Mouse (Mus musculus): ENCODE data around the gene Cd164.

Cd164 gene

DNA sequence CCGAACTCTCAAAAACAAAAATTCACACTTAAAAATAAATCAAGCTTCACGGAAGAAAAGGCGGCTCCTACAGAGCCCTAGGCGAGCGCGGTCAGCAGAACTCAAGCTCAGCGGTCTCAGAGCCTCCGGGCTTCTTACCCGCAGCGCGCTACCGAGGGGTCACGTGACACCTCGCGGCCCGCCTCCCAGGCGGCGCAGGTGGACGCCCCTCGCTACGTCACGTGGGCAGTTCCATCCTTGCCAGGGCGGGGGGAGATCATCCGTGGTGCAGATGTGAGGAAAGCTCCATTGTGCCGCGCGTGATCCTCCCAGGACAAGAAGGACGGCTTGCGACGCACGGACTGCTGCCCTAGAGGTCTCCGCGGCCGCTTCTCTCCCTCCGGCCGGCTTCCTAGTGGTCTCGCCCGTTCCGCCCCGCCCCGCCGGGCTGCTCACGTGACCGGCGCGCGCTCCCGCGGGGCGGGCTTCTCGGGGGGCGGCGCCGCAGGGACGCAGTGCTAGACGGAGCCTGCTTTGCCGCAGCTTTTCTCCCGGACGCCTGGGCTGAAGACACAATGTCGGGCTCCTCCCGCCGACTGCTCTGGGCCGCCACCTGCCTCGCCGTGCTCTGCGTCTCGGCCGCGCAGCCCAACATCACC is at the start of gene Cd164:
Gene Cd164 (plus strand): TSS at position 434 of the 638 bp plus-strand sequence.
- DNase-seq (ENCODE audit: low spot score), result peak; percentile 89

DNA sequence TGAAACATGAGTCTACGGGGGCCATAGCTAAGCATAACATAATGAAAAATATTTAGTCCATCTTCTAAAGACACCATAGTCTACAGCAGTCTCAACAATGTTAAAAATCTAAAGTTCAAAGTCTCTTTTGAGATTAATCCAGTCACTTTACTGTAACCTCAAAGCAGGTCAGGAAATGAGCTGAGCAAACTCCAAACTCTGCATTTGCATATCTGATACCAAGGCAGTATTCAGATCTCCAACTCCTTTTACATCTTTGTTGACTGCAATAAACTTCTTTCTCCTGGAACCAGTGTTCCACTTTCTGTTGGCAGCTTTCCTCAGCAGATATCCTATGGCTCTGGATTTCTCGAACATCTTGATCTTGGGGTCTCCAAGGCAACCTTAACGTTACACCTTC is 48.5 kb upstream of the Cd164 start:
- DNase-seq (ENCODE audit: low spot score), result no peak

DNA sequence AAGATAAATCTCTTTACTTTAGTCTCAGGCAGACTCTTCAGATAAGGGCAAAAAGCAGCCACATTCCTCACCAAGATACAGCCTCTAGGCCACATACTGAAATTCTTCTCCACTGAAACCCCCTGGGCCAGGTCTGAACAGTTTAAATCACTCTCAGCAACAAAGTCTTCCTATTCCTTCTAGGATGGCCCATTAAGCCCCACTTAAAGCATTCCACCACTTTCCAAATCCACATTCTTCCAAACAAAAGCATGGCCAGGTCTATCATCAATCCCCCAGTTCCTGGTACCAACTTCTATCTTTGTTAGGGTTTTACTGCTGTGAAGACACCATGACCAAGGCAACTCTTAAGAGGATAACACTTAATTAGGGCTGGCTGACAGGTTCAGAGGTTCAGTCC is 46.7 kb upstream of the Cd164 start:
- no peak for DNase-seq (ENCODE audit: low spot score)

DNA sequence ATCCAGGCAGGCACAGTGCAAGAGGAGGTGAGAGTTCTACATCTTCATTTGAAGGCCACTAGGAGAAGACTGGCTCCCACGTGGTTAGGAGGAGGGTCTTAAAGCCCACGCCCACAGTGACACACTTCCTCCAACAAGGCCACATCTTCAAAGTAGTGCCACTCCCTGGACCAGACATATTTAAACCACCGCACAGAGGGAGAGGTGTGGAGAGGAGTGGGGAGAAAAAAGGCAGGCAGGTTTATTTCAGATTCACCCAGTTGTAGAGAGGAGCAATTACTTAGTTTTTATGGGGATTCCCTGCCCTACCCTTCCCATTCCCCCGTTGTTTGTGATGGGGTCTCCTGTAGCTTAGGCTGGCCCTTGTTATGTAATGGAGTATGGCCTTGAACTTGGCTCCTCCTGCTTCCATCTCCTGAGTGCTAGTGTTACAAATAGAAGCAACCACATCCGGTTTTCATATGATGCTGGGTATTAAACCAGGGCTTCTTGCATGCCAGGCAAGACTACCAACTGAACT is 46.2 kb upstream of the Cd164 start:
- DNase-seq (ENCODE audit: low spot score), result no peak

DNA sequence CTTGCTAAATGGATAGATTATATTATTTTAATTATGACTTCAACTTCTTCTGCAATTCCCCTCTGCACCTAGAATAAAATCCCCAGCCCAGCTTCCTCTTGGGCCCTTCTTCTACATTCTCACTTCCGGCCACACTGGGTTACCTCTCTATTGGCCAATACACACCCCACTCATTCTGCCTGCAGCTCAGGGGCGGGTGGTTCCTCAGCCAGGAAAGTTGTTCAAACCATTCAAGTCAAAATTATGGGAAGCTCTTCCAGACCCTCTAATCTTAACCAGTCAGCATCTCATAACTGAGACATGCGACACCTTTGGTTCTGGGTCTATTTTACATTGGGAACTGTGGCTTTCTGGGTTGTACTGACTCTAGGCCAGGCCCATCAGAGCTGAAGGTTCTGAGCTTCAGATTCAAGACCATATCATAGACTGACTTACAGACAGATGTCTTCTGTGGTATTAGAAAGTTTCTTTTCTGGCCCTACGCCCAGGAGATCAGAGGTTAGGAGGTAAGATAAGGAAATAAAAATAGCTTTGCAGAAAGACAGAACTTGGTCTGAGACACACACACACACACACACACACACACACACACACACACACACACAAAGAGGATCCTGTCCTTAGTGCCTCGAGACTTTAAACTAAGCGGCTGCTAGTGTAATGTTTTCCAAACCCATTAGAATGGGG is 45.3 kb upstream of the Cd164 start:
- peak; percentile 56 for DNase-seq (ENCODE audit: low spot score)

DNA sequence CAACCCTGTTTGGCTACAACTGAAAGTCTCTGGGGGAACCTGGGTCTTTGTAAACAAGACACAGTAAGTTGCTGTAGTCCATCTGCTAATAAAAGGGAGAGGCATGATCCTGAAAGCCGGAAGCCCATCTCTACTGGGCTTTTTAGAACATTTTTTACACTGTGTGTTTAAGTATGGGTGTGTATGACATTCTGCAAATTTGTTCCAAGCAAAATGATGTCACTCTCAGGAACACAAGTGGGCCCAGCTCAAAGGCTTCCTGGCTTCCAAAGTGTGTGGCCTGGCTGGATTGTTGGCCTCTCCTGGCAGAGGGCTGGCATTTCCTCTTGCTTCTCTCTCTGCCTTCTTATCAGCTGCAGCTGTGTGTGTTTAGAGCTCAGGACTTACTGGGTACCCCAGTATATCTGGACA is 44.2 kb upstream of the Cd164 start:
- peak; percentile 69 for DNase-seq (ENCODE audit: low spot score)

DNA sequence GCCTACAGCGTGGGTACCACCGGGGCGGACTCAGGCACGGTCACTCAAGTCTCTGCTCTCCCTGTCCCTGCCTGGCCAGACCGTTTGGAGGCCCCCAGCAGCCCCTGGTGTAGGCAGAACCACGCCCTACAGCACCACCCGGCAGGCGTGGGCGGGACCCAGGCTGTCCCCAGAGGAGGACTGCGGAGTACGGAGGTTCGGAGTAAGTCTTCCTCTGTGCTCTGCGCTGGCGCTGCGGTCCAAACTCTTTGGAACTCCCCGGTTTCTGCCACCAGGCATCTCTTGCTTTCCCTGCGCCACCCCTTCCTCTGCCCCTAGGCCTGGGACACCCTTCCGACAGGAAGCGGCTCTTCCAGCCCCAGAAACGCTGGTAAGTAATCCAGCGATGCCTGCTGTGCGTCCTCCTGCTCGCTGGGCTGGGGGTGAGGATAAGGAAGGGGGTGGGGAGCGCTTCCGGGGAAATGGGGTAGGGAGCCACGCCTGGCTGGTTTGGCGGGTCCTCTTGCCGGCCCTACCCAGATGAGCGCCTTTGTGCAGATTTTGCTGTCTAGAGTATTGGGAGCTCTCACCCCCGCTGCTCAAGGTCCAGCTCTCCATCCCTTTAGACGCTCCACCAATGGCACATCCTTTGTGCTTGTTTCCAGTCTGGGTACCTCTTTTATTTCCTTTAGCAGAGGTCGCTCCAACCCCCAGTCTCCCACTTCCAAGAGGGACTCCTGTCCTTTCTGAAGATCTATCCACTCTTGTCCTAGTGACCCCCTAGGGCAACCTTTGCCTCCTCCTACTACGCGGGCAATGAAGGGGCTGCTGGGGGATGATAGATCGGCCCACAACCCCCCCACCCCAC is 42.8 kb upstream of the Cd164 start, which contains the start of gene Mical1:
Gene Mical1 (plus strand): TSS at position 144 of the 847 bp plus-strand sequence.
- DNase-seq (ENCODE audit: low spot score), result peak; percentile 71

DNA sequence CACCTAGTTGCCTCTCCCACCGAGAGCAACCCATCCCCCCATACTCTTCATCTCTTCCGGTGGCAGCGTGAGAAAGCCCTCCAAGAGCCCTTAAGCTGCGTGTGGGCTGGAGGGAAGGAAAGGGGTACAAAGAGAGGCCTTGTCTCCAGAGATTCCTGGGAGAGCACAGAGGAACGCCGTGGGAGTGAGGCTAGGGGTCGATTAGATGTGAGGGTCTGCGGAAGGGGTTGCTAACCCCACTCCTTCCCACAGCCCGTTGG is 42.3 kb upstream of the Cd164 start:
- no peak for DNase-seq (ENCODE audit: low spot score)

DNA sequence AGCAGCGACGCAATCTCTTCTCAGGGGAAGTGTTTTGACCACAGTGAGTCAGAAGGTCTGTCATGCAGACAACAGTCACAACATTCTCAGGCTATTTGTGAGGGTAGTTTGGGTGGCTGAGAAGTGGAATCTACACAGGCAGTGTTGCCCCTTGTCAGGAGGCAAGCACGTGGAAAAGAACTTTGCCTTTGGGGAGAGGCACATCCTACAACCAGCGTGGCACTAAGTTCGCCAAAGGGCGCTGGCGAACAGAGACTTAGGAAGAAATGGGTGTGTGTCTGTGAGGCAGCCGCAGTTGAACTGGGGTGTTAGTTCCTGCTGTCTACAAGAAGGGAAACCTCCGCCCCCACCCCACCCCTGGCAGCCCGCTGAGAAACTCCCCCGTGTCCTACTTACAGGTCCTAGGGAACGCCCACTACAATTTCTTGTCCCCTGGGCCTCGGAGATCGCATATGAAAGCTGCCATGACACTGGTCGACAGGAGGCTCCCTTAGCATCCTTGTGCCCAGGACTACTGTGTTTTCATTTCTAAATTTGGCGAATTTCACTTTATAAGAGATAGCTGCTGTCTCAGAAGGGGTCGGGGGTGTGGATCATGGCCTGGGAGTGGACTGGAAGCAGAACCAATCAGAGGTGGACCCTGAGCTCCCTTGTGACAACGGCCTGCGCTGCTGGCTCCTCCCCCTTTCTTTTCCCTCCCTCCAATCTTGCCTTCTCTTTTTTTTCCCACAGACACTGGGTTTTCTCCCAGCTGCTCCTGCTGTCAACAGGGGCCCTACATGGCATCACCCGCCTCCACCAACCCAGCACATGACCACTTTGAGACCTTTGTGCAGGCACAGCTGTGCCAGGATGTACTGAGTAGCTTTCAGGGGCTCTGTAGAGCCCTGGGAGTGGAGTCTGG is 41.7 kb upstream of the Cd164 start:
- DNase-seq (ENCODE audit: low spot score), result peak; percentile 82

DNA sequence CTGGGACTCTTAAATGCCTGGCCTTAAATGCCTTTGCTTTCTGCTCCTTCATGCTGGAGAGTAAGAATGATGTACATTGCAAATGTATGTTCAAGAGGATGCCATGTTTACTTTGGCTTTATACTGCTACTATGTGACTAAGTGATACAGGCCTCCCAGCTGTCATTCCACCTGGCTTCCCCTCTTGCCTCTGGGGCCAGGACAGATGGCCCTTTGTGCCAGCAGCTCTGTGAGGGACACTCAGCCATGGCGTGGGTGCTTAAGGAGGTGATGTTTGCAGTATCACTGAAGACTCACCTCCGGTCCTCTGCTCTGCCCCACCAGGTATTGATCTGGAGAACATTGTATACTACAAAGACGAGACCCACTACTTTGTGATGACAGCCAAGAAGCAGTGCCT is 39.3 kb upstream of the Cd164 start:
- no peak for DNase-seq (ENCODE audit: low spot score)

DNA sequence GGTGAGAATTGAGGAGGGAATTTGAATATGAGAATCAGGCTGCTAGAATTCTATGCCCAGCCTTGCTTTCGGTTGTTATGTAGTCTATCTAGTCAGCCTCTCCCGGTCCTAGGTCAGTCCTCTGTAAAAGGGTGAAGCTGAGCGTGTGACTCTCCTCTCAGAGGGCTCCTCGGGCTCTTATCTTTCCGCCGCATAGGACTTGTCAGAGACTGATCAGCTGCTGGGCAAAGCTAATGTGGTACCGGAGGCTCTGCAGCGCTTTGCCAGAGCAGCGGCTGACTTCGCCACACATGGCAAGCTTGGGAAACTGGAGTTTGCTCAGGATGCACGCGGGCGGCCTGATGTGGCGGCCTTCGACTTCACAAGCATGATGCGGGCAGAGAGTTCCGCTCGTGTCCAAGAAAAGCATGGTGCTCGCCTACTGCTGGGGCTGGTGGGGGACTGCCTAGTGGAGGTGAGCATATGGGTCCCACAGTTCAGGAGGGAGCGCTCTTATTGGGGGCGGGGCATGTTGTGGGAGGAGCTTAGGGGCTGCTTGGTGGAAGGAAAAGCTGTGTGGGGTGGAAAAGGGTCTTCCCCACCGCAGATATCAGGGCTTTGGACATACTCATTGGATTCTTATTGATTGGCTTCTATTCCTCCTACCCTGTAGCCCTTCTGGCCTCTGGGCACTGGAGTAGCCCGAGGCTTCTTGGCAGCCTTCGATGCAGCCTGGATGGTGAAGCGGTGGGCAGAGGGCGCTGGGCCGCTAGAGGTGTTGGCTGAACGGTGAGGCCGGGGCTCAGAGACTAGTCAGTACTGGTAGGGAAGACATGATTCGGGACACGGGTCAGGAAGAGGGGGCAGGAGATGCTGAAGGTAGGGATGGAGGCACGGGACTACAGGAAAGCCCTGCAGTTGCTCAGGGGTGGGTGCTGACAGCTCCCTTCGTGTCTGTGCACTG is 38.0 kb upstream of the Cd164 start:
- no peak for DNase-seq (ENCODE audit: low spot score)

DNA sequence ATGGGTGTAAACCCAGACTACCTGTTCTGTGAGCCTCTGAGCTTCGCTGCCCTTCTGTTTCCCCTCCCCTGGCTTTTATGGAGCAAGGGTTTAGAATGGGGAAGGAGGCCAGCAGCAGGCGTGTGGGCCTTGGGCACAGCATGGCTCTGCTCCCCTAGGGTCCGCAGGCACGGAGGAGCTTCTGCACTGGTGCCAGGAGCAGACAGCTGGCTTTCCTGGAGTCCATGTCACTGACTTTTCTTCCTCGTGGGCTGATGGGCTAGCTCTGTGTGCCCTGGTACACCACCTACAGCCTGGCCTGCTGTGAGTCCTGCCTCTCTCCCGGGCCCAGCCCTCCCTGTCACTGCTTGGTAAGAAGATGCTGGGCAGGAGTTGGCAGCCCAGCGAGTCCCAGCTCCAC is 36.8 kb upstream of the Cd164 start:
- no peak for DNase-seq (ENCODE audit: low spot score)

DNA sequence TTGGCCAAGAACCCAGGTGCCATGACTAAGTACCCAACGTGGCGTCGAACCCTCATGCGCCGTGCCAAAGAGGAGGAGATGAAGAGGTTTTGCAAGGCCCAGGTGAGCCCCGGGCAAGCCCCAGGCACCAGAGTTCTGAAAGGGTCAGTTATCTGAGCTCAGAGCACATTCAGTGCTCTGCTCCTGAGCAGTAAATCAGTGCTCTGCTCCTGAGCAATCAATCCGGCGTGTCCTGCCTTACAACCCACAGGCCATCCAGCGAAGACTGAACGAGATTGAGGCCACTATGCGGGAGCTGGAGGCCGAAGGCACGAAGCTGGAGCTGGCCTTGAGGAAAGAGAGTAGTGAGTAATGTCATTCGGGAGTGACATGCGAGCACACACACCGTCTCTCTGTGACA is 33.4 kb upstream of the Cd164 start:
- DNase-seq (ENCODE audit: low spot score), result no peak

DNA sequence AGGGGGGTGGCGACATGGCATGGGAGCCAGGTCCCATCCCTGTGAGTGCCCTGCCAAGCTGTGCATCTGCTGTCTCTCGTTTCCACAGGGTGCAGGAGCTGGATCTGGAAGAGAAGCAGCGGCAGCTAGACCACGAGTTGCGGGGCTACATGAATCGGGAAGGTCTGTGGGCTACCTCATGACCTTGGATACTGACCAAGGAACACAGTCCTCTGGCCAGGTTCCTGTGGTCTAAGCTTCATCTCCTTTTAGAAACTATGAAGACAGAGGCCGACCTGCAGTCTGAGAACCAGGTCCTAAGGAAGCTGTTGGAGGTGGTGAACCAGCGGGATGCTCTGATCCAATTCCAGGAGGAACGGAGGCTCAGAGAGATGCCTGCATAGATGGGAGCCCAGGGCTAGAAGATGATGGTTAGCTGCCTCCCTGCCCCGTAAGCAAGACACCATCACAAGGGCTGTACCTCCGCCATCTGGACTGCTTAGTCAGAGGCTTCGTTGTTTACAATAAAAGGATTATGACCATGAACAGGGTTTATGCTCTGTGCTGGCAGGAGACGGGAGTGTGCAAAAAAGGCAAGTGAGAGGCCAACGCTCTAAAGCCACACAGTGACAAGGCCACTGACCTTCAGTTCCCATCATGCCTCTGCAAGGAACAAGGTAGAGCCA is 32.6 kb upstream of the Cd164 start:
- no peak for DNase-seq (ENCODE audit: low spot score)

DNA sequence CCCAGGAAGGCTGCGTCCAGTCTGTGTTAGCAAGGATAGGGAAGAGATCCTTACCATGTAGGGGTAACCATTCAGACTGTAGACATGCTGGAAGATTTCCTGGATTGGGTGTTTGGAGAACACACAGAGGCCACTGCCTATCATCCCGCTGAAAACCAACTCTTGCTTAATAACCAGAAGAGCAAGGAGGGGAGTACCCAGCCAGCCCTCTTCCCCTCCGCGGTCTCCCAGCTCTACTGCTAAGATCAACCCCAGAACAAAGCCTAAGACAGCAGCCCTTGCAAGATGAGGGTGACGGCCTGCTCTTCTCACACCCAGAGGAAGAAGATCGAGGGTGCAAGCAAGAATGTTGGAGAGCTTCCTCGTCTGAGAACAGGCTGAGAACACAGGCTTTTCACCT is 30.3 kb upstream of the Cd164 start:
- no peak for DNase-seq (ENCODE audit: low spot score)

DNA sequence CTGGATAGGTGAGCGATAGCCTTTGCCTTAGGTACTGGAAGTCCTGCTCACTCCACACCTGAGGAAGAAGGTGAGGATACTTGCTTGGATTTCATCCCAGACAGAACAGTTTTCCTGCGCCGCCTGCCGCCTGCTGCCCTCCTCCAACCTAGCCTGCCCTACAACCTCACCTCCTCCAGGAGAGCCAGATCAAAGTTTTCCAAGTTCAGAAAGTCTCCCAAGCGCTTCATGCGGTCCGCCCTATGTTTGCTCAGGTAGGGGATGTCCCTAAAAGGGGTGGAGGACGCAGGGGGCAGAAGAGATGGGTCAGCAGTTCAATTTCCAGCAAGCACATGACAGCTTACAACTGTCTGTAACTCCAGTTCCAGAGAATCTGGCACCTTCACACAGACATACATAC is 29.9 kb upstream of the Cd164 start:
- DNase-seq (ENCODE audit: low spot score), result no peak

DNA sequence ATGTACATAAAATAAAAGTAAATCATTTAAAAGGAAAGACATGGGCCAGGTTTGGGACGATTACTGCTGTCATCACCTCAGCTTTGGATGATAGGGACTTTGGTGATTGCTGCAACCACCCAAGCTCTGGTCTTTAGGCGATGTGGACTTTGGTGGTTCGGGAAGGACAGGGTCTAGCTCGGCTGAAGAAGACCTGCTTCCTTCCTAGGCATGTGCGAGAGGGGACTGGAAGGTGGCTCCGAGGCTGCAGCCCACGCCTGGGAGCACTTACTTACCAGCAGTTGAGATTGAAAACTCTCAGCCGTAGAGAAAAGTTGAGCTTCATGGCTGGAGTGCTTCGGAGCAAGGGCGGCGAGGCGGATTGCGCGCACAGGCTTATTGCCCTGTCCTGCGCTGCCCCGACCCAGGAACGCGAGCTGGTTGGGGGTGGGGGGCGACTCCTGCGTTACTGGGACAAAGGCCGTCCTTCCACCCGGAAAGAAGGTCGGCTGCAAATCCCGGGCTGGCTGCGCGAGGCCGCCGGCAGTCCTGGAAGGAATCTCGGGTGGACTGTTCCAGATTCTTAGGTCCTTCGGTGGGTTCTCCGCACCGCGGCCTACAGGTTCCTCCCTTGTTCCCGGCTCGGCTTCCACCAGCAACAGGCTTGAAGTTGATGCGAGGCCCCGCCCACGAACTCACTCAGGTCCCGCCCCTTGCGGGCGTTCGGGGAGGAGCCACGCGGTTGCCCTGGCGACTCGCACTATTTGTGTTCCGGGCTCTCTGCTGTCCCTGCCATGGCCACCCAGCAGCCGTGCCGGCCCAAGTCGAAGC is 29.3 kb upstream of the Cd164 start, which contains the start of the genes Smpd2 and Ppil6:
Gene Smpd2 (minus strand): TSS at position 662 of the 810 bp plus-strand sequence.
Gene Ppil6 (plus strand): TSS at position 732 of the 810 bp plus-strand sequence.
- peak; percentile 96 for DNase-seq (ENCODE audit: low spot score)

DNA sequence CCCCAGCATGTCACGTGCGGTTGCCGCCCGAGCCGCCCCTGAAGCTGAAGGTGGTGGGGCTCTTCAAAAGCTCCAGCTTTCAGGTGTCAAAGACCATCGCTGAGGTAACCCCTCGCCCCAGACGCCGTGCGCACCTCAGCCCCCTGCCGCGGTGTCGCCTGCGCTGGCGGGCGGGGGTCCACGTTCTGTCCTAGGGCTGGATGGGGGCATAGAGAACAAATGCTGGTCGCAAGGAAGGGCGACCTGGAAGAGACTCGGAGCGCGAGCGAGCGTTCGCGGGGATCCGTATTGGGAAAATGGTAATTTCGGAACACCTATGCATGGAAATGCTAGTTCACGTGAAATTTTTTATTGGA is 28.7 kb upstream of the Cd164 start:
- DNase-seq (ENCODE audit: low spot score), result no peak

DNA sequence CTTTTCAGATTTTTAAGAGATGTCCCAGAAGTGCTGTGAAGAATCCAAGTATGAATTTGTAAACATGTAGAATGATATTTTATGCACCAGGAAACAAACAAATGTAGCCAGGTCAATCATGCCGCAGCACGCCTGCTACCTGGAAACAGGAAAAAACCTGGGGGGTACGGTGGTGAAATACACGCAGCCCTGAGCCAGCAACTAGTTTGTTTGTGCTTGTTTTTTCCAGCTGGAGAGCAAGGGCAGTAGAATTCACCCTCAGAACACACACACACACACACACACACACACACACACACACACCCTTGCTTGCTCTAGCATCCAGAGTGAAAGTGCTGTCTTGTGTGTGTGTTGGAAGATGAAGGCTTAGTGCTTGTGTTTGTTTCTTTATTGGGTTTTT is 28.1 kb upstream of the Cd164 start:
- no peak for DNase-seq (ENCODE audit: low spot score)
